21 mouse cellular contexts compared by ENCODE assay signal in the genomic region with DNA sequence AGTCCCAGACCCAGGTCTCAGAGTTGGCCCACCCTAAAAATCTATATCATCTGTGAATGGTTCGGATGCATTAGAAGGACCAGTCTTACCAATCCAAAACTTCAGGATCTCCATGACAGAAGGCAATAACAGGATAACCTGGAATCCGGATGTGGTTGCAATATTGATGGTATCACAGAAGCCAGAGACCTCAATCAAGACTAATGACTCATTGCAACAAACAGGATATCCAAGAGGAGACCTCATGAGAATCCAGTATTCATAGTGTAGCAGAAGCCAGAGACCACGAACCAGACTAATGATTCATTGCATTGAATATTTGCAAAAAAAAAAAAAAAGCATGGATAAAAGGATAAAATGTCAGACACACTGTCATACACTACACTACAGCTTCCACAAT.
DNase-seq lines count a peak whose midpoint lies in the region; ATAC-seq lines count a peak whose summit lies in the region.
"Had no signal": no experiment of that assay in that cellular context is flagged by ENCODE, and none has a peak within 500 bp of the region (broad histone marks: within the 10 kb centered on the region; RNA-seq: fewer than 3 reads in every experiment).

No protein-coding gene starts in this region.

- DNase-seq in 3134 (ENCODE audit: extremely low read depth, insufficient read length, low spot score): peak; percentile 11
- peak; percentile 29 for DNase-seq in 416B (ENCODE audit: low read depth)
- peak; percentile 13 for DNase-seq in CD4-positive helper T cell, adult 2 months (ENCODE audit: low read depth, low spot score)
- DNase-seq in NIH3T3 (ENCODE audit: low read depth): peak; percentile 35
- DNase-seq in cerebellum, adult 11-12 months: no peak
- DNase-seq in right cerebral cortex, adult 18-20 months: no peak
- DNase-seq: adrenal gland, adult 8-10 months; adrenal gland, postnatal 14 days; adrenal gland, postnatal 36 days; cerebellum, adult 18-20 months; cerebellum, adult 8-10 months; cerebellum, adult 9-11 months; cerebellum, postnatal 14 days; cerebellum, postnatal 36 days; embryo, embryonic 11 days had no signal

- no peak for ATAC-seq in CD4-positive, CD25-positive, alpha-beta regulatory T cell, adult 4 months
- no peak for ATAC-seq in megakaryocyte progenitor cell, adult 5-6 weeks (replicated peaks; ENCODE audit: poor library complexity)
- ATAC-seq: activated CD4-positive, CD25-positive, alpha-beta regulatory T cell, adult 4 months; forebrain, embryonic 14.5 days; forebrain, embryonic 16.5 days; Patski had no signal

Comparison
In these comparisons a context has a peak if more than half of its experiments do, and no peak if none do; other contexts are left out.
1. DNase-seq: peak in 3134 (single experiment), 416B (single experiment), CD4-positive helper T cell, adult 2 months (single experiment) and NIH3T3 (single experiment); none in cerebellum, adult 11-12 months (single experiment) and right cerebral cortex, adult 18-20 months (single experiment).